Mouse (Mus musculus) embryonic facial prominence, embryonic 14.5 days (tissue): ENCODE results near the gene Hnrnpa3. TPM values are rescaled to one million over a fixed set of nuclear protein-coding genes. Genes with fewer than 3 reads are reported as not detected.

ENCODE experiments used
- ATAC-seq: fragments of 200-750 bp; cut with Nextera tagmentation; 2 replicates; pipeline ENCODE4 v1.8.0; 2017; ENCODE audit warnings: low read depth, moderate number of reproducible peaks, moderate TSS enrichment
- DNase-seq: peaks from one replicate; pipeline ENCODE4 v3.0.0-alpha.2; 2015; ENCODE audit warnings: low spot score
- H3K27ac ChIP-seq: fragments of 300-500 bp; sonication (generic); replicated peaks from 2 replicates; pipeline ENCODE4 v1.5.1; 2014; ENCODE audit warnings: low read depth, mild to moderate bottlenecking, low read length, moderate library complexity
- H3K27me3 ChIP-seq: fragments of 300-500 bp; sonication (generic); replicated peaks from 2 replicates; pipeline ENCODE4 v1.6.1; 2014; ENCODE audit warnings: low read length; ENCODE audit not compliant: control insufficient read depth, insufficient read depth
- H3K36me3 ChIP-seq: fragments of 300-500 bp; sonication (generic); 2 replicates; pipeline ENCODE4 v1.6.1; 2014; ENCODE audit warnings: low read length, mixed read lengths; ENCODE audit not compliant: control insufficient read depth, insufficient read depth
- H3K4me1 ChIP-seq: fragments of 300-500 bp; sonication (generic); 2 replicates; pipeline ENCODE4 v1.6.1; 2014; ENCODE audit warnings: antibody characterized with exemption, low read length; ENCODE audit not compliant: control insufficient read depth, insufficient read depth
- H3K4me2 ChIP-seq: fragments of 300-500 bp; sonication (generic); 2 replicates; pipeline ENCODE4 v1.6.1; 2014; ENCODE audit warnings: low read depth, mild to moderate bottlenecking, low read length, moderate library complexity, mixed read lengths
- H3K4me3 ChIP-seq: fragments of 300-500 bp; sonication (generic); 2 replicates; pipeline ENCODE4 v1.5.1; 2014; ENCODE audit warnings: low read depth, mild to moderate bottlenecking, low read length
- H3K9ac ChIP-seq: fragments of 300-500 bp; sonication (generic); 2 replicates; pipeline ENCODE4 v1.6.1; 2014; ENCODE audit warnings: low read depth, mild to moderate bottlenecking, low read length, moderate library complexity, mixed read lengths
- H3K9me3 ChIP-seq: fragments of 300-500 bp; sonication (generic); 2 replicates; pipeline ENCODE4 v1.6.1; 2016; ENCODE audit warnings: low read length; ENCODE audit not compliant: control insufficient read depth
- WGBS: fragments of 180-500 bp; shearing (Covaris S2); extraction: QIAGEN DNeasy Blood & Tissue Kit; methylation state at CpG from one replicate; pipeline ENCODE4 v1.1.7; 2014; 5-methylcytosine and 5-hydroxymethylcytosine counted together
- polyA plus RNA-seq: library from polyadenylated mRNA; unstranded; fragments of >200 nt; fragmentation: Nextera tagmentation; extraction: Ambion mirVana; gene quantifications from 2 replicates; pipeline ENCODE4 v1.2.1, GENCODE M21; 2014

Gene Hnrnpa3
- polyA plus RNA-seq, 1 experiment from 2014 or later, result 211 TPM

- no peak for DNase-seq
- H3K4me2 ChIP-seq, result no peak overlapping the region
- no peak for ATAC-seq
- H3K9ac ChIP-seq, result 0 out of 2 replicates have a peak overlapping the region, but pooled peaks have one; percentile 14
- 87% methylated on average over 8 of the region's 8 CpGs for WGBS
- peaks cover 32% of the 10 kb centered on the region for H3K36me3 ChIP-seq
- no peaks in the 10 kb centered on the region for H3K9me3 ChIP-seq
- H3K4me1 ChIP-seq, result peaks cover 9% of the 10 kb centered on the region
- H3K4me3 ChIP-seq, result no peak overlapping the region
- H3K27ac ChIP-seq, result no peak overlapping the region
- H3K27me3 ChIP-seq, result no peaks in the 10 kb centered on the region
Measured at GRCm38 (mm10) chr2:75679947-75680346, 20.9 kb downstream of the Hnrnpa3 start.

- Histone ChIP-seq H3K36me3 (peaks cover 21% of the 10 kb centered on the region), H3K4me1 (peaks cover 12% of the 10 kb centered on the region), H3K27me3 (no peaks in the 10 kb centered on the region), H3K9me3 (no peaks in the 10 kb centered on the region), H3K27ac (no peak overlapping the region), H3K4me2 (no peak overlapping the region), H3K9ac (no peak overlapping the region), H3K4me3 (no peak overlapping the region)
- 32% methylated on average over 7 of the region's 7 CpGs for WGBS
- DNase-seq (peak; percentile 77), ATAC-seq (peak; percentile 62; the same call in 1 of the 2 replicates)
Measured at GRCm38 (mm10) chr2:75681439-75681838, 22.4 kb downstream of the Hnrnpa3 start.

GRCm38 (mm10) chr2:75682978-75683709 lies 24.1 kb downstream of the Hnrnpa3 start:
- DNase-seq (peak; percentile 80), ATAC-seq (peak; percentile 27)
- H3K36me3 ChIP-seq, result peaks cover 8% of the 10 kb centered on the region
- H3K4me1 ChIP-seq, result peaks cover 12% of the 10 kb centered on the region
- H3K27ac ChIP-seq, result peak overlapping the region; percentile 78
- no peaks in the 10 kb centered on the region for H3K9me3 ChIP-seq
- H3K27me3 ChIP-seq, result no peaks in the 10 kb centered on the region
- WGBS, result 40% methylated on average over 15 of the region's 15 CpGs
- H3K4me3 ChIP-seq, result no peak overlapping the region
- no peak overlapping the region for H3K9ac ChIP-seq
- H3K4me2 ChIP-seq, result no peak overlapping the region

- peaks cover 12% of the 10 kb centered on the region for H3K4me1 ChIP-seq
- H3K4me2 ChIP-seq, result no peak overlapping the region
- H3K27me3 ChIP-seq, result no peaks in the 10 kb centered on the region
- DNase-seq (no peak), ATAC-seq (no peak)
- no peak overlapping the region for H3K27ac ChIP-seq
- no peaks in the 10 kb centered on the region for H3K36me3 ChIP-seq
- no peak overlapping the region for H3K4me3 ChIP-seq
- H3K9ac ChIP-seq, result no peak overlapping the region
- 81% methylated on average over 3 of the region's 3 CpGs for WGBS
- H3K9me3 ChIP-seq, result no peaks in the 10 kb centered on the region
Measured at GRCm38 (mm10) chr2:75684526-75684925, 25.5 kb downstream of the Hnrnpa3 start.

GRCm38 (mm10) chr2:75685458-75685861 lies 26.4 kb downstream of the Hnrnpa3 start:
- DNase-seq, result no peak
- 65% methylated on average over 6 of the region's 6 CpGs for WGBS
- H3K9ac ChIP-seq, result no peak overlapping the region
- H3K4me2 ChIP-seq, result no peak overlapping the region
- no peaks in the 10 kb centered on the region for H3K27me3 ChIP-seq
- H3K4me1 ChIP-seq, result peaks cover 12% of the 10 kb centered on the region
- H3K9me3 ChIP-seq, result no peaks in the 10 kb centered on the region
- no peak overlapping the region for H3K27ac ChIP-seq
- no peak for ATAC-seq
- no peak overlapping the region for H3K4me3 ChIP-seq
- H3K36me3 ChIP-seq, result no peaks in the 10 kb centered on the region

- no peak overlapping the region for H3K4me3 ChIP-seq
- peaks cover 12% of the 10 kb centered on the region; the same call in 1 of the 2 replicates for H3K4me1 ChIP-seq
- 87% methylated on average over 10 of the region's 10 CpGs for WGBS
- H3K27ac ChIP-seq, result no peak overlapping the region
- H3K27me3 ChIP-seq, result no peaks in the 10 kb centered on the region
- H3K4me2 ChIP-seq, result no peak overlapping the region
- H3K9me3 ChIP-seq, result no peaks in the 10 kb centered on the region
- ATAC-seq, result no peak
- H3K36me3 ChIP-seq, result no peaks in the 10 kb centered on the region
- DNase-seq, result no peak
- no peak overlapping the region for H3K9ac ChIP-seq
Measured at GRCm38 (mm10) chr2:75687040-75687749, 28.1 kb downstream of the Hnrnpa3 start.

GRCm38 (mm10) chr2:75688901-75689300 lies 29.8 kb downstream of the Hnrnpa3 start:
- H3K9me3 ChIP-seq, result no peaks in the 10 kb centered on the region
- no peaks in the 10 kb centered on the region for H3K27me3 ChIP-seq
- no peak for DNase-seq
- no peak overlapping the region for H3K27ac ChIP-seq
- H3K4me1 ChIP-seq, result peaks cover 3% of the 10 kb centered on the region; the same call in 1 of the 2 replicates
- ATAC-seq, result no peak
- 88% methylated on average over 1 of the region's 1 CpGs for WGBS
- no peak overlapping the region for H3K4me3 ChIP-seq
- H3K36me3 ChIP-seq, result no peaks in the 10 kb centered on the region
- H3K9ac ChIP-seq, result no peak overlapping the region
- H3K4me2 ChIP-seq, result no peak overlapping the region

GRCm38 (mm10) chr2:75689482-75690158 lies 30.6 kb downstream of the Hnrnpa3 start:
- Histone ChIP-seq H3K27ac (no peak overlapping the region), H3K4me3 (no peak overlapping the region), H3K9ac (no peak overlapping the region), H3K36me3 (no peaks in the 10 kb centered on the region), H3K4me1 (peaks cover 3% of the 10 kb centered on the region; the same call in 1 of the 2 replicates), H3K9me3 (no peaks in the 10 kb centered on the region), H3K4me2 (no peak overlapping the region), H3K27me3 (no peaks in the 10 kb centered on the region)
- no peak for ATAC-seq
- WGBS, result 82% methylated on average over 10 of the region's 10 CpGs
- no peak for DNase-seq
